Mouse (Mus musculus): ENCODE measurements around the gene Arhgap21. TPM values are rescaled to one million over a fixed set of nuclear protein-coding genes. Genes with fewer than 3 reads are reported as not detected.

The Arhgap21 gene
- polyA plus RNA-seq, 1 experiment from 2014 or later: 16.7 TPM

DNA sequence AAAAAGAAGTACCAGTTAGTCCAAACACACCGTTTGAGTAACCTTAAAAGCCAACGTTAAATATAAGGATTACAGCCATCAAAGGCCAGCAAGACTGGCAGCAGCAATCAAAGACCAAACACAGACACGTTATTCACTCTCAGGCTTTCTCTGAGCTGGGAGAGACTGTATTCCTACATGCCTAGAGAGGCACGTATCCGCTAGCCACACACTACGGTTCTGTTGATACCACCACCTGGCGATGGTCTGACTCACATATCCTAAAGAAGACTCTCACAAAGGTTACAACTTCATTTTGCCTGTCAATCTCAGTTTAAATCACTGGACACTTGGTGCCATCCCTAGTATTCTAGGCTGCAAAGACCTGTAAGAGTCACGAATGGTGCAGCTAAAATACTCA lies 13.3 kb downstream of the Arhgap21 start:
- ATAC-seq (ENCODE audit: insufficient number of reproducible peaks, insufficient read depth, low FRiP score, low TSS enrichment, low read depth): no peak
- H3K9me3 ChIP-seq: no peaks in the 10 kb centered on the region

DNA sequence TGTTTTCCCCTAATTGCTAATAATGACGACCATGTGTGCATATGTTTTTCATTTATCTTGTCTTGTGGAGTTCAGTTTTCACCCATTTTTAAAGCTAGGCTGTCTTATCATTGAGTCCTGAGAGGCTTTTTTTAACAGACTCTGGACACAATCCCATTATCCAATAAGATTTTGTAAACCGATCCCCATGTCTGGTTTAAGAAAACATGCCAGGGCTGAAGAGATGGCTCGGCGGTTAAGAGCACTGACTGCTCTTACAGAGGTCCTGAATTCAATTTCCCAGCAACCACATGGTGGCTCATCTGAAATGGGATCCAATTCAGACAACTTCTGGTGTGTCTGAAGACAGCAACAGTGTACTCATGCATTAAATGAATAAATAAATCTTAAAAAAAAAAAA lies 16.0 kb downstream of the Arhgap21 start:
- no peaks in the 10 kb centered on the region for H3K27me3 ChIP-seq
- no peak overlapping the region for H3K27ac ChIP-seq
- H3K36me3 ChIP-seq: no peaks in the 10 kb centered on the region
- no peaks in the 10 kb centered on the region for H3K9me3 ChIP-seq
- H3K4me1 ChIP-seq (replicated peaks): 0 out of 2 replicates have a peak, but pooled peaks cover 3% of the 10 kb centered on the region
- no peak overlapping the region for H3K4me2 ChIP-seq
- ATAC-seq (ENCODE audit: insufficient number of reproducible peaks, insufficient read depth, low FRiP score, low TSS enrichment, low read depth): no peak
- H3K9ac ChIP-seq (replicated peaks): no peak overlapping the region
- H3K4me3 ChIP-seq (replicated peaks): no peak overlapping the region
- 40% methylated on average over 4 of the region's 4 CpGs for WGBS

More for the DNA sequence above, 13.3 kb downstream of the Arhgap21 start:
- 67% methylated on average over 8 of the region's 8 CpGs for WGBS
- Histone ChIP-seq H3K4me2 (no peak overlapping the region), H3K27me3 (no peaks in the 10 kb centered on the region), H3K27ac (no peak overlapping the region), H3K36me3 (no peaks in the 10 kb centered on the region), H3K4me1 (replicated peaks) (peaks cover 4% of the 10 kb centered on the region; the same call in 1 of the 2 replicates), H3K4me3 (replicated peaks) (no peak overlapping the region), H3K9ac (replicated peaks) (no peak overlapping the region)

DNA sequence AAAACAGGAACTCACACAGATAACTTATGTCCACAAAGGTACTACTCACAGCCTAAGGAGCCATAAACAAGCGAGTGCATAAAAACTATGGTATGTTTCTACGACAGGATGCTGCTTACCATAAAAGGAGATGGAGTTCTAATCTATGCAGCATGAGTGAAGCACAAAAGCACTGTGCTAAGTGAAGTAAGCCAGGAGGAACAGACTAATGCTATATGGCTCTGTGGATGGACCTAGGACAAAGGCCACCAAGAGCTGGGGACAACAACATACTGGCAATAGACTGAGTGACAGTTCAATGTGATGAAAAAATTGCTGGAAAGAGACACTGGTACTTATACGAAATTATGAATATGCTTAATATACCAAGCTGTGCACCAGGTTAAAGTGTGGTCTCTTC lies 19.5 kb downstream of the Arhgap21 start:
- ATAC-seq (ENCODE audit: insufficient number of reproducible peaks, insufficient read depth, low FRiP score, low TSS enrichment, low read depth): no peak
- no peaks in the 10 kb centered on the region for H3K36me3 ChIP-seq
- H3K4me3 ChIP-seq (replicated peaks): no peak overlapping the region
- no peak overlapping the region for H3K27ac ChIP-seq
- no peaks in the 10 kb centered on the region for H3K9me3 ChIP-seq
- 68% methylated on average over 3 of the region's 3 CpGs for WGBS
- no peaks in the 10 kb centered on the region for H3K27me3 ChIP-seq
- no peak overlapping the region for H3K4me2 ChIP-seq
- H3K9ac ChIP-seq (replicated peaks): no peak overlapping the region
- 0 out of 2 replicates have a peak, but pooled peaks cover 3% of the 10 kb centered on the region for H3K4me1 ChIP-seq (replicated peaks)

DNA sequence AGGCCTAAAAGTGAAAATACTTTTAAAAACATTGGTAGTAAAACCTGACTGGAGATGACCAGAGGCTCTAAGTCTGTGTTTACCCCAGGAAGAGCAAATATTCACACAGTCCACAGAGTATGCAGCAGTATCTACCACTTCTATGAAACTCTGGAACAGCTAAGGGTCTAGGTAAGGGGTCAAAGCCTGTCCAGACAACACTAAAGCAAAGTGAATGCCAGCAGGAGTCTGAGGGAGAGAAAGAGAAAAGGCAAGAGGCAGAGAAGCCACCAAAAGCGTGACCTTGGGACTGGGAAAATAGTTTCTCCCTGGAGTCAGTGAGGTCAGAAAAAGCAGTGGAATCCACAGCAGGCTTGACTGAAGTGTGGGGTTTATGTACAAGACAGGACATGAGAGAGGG lies 21.6 kb downstream of the Arhgap21 start:
- ATAC-seq (ENCODE audit: insufficient number of reproducible peaks, insufficient read depth, low FRiP score, low TSS enrichment, low read depth): no peak
- 74% methylated on average over 1 of the region's 1 CpGs for WGBS
- H3K4me2 ChIP-seq: no peak overlapping the region

DNA sequence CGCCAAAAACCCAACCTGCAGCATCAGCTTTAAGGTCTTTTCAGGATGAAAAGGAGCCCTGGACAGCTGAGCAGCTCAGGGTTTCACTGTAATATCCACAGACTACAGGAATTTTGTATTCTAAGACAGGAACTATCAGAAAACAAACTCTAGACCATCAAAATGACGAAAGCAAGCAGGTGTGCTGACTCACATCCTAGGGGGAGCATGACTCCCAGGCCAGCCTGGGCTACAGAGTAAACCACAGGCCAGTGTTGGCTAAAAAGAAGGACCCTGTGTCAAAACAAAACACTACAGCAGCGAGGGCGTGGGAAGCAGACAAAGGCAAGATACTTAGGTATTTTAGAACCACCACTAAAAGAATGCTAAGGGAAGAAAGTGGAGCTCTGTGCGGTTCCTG lies 23.1 kb downstream of the Arhgap21 start:
- no peak overlapping the region for H3K27ac ChIP-seq
- 90% methylated on average over 5 of the region's 5 CpGs for WGBS
- no peaks in the 10 kb centered on the region for H3K36me3 ChIP-seq
- H3K27me3 ChIP-seq: no peaks in the 10 kb centered on the region
- ATAC-seq (ENCODE audit: insufficient number of reproducible peaks, insufficient read depth, low FRiP score, low TSS enrichment, low read depth): no peak
- H3K4me3 ChIP-seq (replicated peaks): no peak overlapping the region
- no peak overlapping the region for H3K4me2 ChIP-seq
- no peak overlapping the region for H3K9ac ChIP-seq (replicated peaks)
- H3K9me3 ChIP-seq: no peaks in the 10 kb centered on the region
- H3K4me1 ChIP-seq (replicated peaks): peaks cover 32% of the 10 kb centered on the region

More for the DNA sequence above, 21.6 kb downstream of the Arhgap21 start:
- no peak overlapping the region for H3K9ac ChIP-seq (replicated peaks)
- peaks cover 18% of the 10 kb centered on the region for H3K4me1 ChIP-seq (replicated peaks)
- H3K36me3 ChIP-seq: no peaks in the 10 kb centered on the region
- no peak overlapping the region for H3K4me3 ChIP-seq (replicated peaks)
- no peak overlapping the region for H3K27ac ChIP-seq
- H3K9me3 ChIP-seq: no peaks in the 10 kb centered on the region
- H3K27me3 ChIP-seq: no peaks in the 10 kb centered on the region

GRCm38 (mm10) chr2:20943730-20944454 lies 24.8 kb downstream of the Arhgap21 start:
- Histone ChIP-seq H3K9ac (replicated peaks) (no peak overlapping the region), H3K4me3 (replicated peaks) (no peak overlapping the region), H3K4me1 (replicated peaks) (peaks cover 34% of the 10 kb centered on the region), H3K27me3 (no peaks in the 10 kb centered on the region), H3K4me2 (no peak overlapping the region), H3K27ac (no peak overlapping the region), H3K36me3 (no peaks in the 10 kb centered on the region), H3K9me3 (no peaks in the 10 kb centered on the region)
- WGBS: 26% methylated on average over 7 of the region's 7 CpGs
- no peak for ATAC-seq (ENCODE audit: insufficient number of reproducible peaks, insufficient read depth, low FRiP score, low TSS enrichment, low read depth)

DNA sequence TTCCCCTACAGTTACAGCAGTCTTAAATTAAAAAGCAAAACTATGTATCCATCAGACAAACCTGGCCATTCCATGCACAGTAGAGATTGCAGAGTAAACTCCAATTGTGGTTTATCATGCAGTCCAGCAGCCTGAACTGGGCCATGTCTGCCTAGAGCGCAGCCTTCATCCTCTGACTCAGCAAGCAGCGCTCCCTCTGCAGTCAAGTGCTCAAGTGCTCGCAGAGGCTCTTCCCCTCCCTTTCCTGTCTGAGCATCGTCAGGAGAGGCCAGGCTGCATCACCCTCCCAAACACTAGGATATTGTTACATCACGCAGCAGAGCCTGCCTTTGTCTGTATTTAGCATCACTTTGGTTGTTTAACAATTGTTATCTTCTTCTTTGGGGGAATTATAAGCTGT lies 25.5 kb downstream of the Arhgap21 start:
- Histone ChIP-seq H3K9me3 (no peaks in the 10 kb centered on the region), H3K9ac (replicated peaks) (no peak overlapping the region), H3K4me1 (replicated peaks) (peaks cover 34% of the 10 kb centered on the region), H3K27ac (no peak overlapping the region), H3K36me3 (no peaks in the 10 kb centered on the region), H3K27me3 (no peaks in the 10 kb centered on the region), H3K4me2 (no peak overlapping the region), H3K4me3 (replicated peaks) (no peak overlapping the region)
- 9% methylated on average over 5 of the region's 5 CpGs for WGBS
- peak; percentile 54; the same call in 1 of the 2 replicates for ATAC-seq (ENCODE audit: insufficient number of reproducible peaks, insufficient read depth, low FRiP score, low TSS enrichment, low read depth)

DNA sequence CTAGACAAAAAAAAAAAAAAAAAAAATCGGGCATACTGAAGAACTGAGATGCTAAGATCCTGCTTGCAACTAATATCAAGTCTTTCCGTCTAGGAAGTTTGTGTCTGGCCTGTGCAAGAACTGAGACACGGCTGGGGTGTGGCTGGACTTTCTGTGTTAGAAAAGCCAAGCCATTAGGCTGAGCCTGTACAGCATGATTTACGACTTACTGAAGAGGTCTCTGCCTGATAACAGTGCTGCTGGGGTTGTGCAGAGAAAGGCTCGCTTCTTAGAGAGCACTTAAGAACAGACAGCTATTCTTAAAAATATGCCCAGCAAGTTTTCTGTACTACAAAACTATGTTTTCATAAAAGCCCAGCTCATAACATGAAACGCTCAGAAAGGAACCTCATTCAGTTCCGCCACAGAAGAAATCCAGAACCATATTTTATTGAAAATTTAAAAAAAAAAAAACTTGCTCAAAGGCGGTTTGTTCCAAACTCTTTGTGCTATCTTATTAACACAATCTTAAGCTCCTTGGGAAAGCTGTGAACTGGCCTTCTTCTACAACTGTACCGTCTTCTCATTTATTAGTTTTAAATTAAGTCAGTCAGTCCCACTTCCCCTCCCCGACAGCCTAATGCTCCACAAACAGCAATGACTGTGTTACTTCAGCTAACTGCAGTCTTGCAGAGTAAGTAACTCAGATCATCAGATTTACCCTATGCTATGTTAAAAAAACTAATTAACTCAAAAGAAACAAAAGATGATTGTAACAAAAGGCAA lies 26.1 kb downstream of the Arhgap21 start:
- ATAC-seq (ENCODE audit: insufficient number of reproducible peaks, insufficient read depth, low FRiP score, low TSS enrichment, low read depth): no peak
- 28% methylated on average over 10 of the region's 10 CpGs for WGBS
- Histone ChIP-seq H3K4me3 (replicated peaks) (no peak overlapping the region), H3K9ac (replicated peaks) (no peak overlapping the region), H3K4me2 (no peak overlapping the region), H3K27ac (no peak overlapping the region), H3K9me3 (no peaks in the 10 kb centered on the region), H3K36me3 (no peaks in the 10 kb centered on the region), H3K4me1 (replicated peaks) (peaks cover 34% of the 10 kb centered on the region), H3K27me3 (no peaks in the 10 kb centered on the region)

DNA sequence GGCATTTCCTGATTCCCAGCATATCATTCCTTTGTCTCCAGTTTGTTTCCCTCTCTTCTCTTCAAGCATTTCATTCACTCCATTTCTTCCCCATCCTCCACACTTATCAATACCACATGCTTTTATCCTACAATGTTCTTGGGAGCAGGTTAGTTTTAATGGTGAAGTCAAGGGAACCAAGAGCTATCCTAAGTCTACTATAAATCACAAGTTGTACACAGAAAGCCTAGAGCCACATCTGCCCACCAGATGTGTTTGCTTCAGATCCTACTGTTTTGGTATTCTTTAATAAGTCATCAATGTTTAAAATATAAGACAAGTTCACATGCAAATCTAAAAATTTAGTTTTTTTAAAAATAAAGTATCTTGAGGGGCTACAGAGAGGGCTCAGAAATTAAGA lies 27.6 kb downstream of the Arhgap21 start:
- no peaks in the 10 kb centered on the region for H3K9me3 ChIP-seq
- no peak for ATAC-seq (ENCODE audit: insufficient number of reproducible peaks, insufficient read depth, low FRiP score, low TSS enrichment, low read depth)
- peak overlapping the region; percentile 51 for H3K27ac ChIP-seq
- peaks cover 44% of the 10 kb centered on the region for H3K4me1 ChIP-seq (replicated peaks)
- no peak overlapping the region for H3K4me3 ChIP-seq (replicated peaks)
- H3K36me3 ChIP-seq: no peaks in the 10 kb centered on the region
- H3K9ac ChIP-seq (replicated peaks): no peak overlapping the region
- H3K27me3 ChIP-seq: no peaks in the 10 kb centered on the region
- no peak overlapping the region for H3K4me2 ChIP-seq

GRCm38 (mm10) chr2:20939367-20939766 lies 29.3 kb downstream of the Arhgap21 start:
- Histone ChIP-seq H3K9me3 (no peaks in the 10 kb centered on the region), H3K4me3 (replicated peaks) (no peak overlapping the region), H3K9ac (replicated peaks) (no peak overlapping the region), H3K4me1 (replicated peaks) (peaks cover 44% of the 10 kb centered on the region), H3K27me3 (no peaks in the 10 kb centered on the region), H3K27ac (no peak overlapping the region), H3K4me2 (no peak overlapping the region), H3K36me3 (no peaks in the 10 kb centered on the region)
- ATAC-seq (ENCODE audit: insufficient number of reproducible peaks, insufficient read depth, low FRiP score, low TSS enrichment, low read depth): no peak
- 73% methylated on average over 3 of the region's 3 CpGs for WGBS

- H3K9ac ChIP-seq (replicated peaks): no peak overlapping the region
- no peak for ATAC-seq (ENCODE audit: insufficient number of reproducible peaks, insufficient read depth, low FRiP score, low TSS enrichment, low read depth)
- H3K36me3 ChIP-seq: no peaks in the 10 kb centered on the region
- no peak overlapping the region for H3K4me3 ChIP-seq (replicated peaks)
- H3K9me3 ChIP-seq: no peaks in the 10 kb centered on the region
- 30% methylated on average over 4 of the region's 4 CpGs for WGBS
- no peak overlapping the region for H3K27ac ChIP-seq
- peaks cover 25% of the 10 kb centered on the region for H3K4me1 ChIP-seq (replicated peaks)
- H3K27me3 ChIP-seq: no peaks in the 10 kb centered on the region
- H3K4me2 ChIP-seq: no peak overlapping the region
Measured at GRCm38 (mm10) chr2:20936609-20937221, 32.0 kb downstream of the Arhgap21 start.

Measured in limb, embryonic 12.5 days (tissue).